ENCODE assay signal across 7 mouse cellular contexts in genomic region chr4:148908214-148908681, GRCm38 (mm10).
DNase-seq lines count a peak whose midpoint lies in the region; ATAC-seq and TF ChIP-seq lines count a peak whose summit lies in the region.

No protein-coding gene starts in this region.

- no peak overlapping the region for H3K4me3 ChIP-seq in lung, adult 2 months (replicated peaks; ENCODE audit: extremely low read depth, low read depth, low read length)
- H3K4me3 ChIP-seq in intestine, embryonic 16.5 days (ENCODE audit: low read length): no peak overlapping the region
- no peak overlapping the region for H3K4me3 ChIP-seq in neural tube, embryonic 15.5 days (replicated peaks)

- peak overlapping the region; percentile 58 for H3K27ac ChIP-seq in intestine, embryonic 16.5 days (ENCODE audit: low read length)
- peak overlapping the region; percentile 47; the same call in 1 of the 2 replicates for H3K27ac ChIP-seq in neural tube, embryonic 15.5 days (replicated peaks)

- WGBS in lung, adult 2 months: 52% methylated on average over 11 of the region's 11 CpGs
- 32% methylated on average over 11 of the region's 11 CpGs for WGBS in intestine, embryonic 16.5 days
- 18% methylated on average over 11 of the region's 11 CpGs for WGBS in neural tube, embryonic 15.5 days

- peak; percentile 53 for TF ChIP-seq CTCF in lung, adult 2 months (IDR thresholded peaks at IDR 0.05; ENCODE audit: insufficient read depth, low read length)

- H3K9me3 ChIP-seq in intestine, embryonic 16.5 days (ENCODE audit: control insufficient read depth, low read length): no peaks in the 10 kb centered on the region
- H3K9me3 ChIP-seq in neural tube, embryonic 15.5 days (replicated peaks): no peaks in the 10 kb centered on the region

- H3K4me1 ChIP-seq in lung, adult 2 months (ENCODE audit: control insufficient read depth, insufficient read depth, low read length): peaks cover 83% of the 10 kb centered on the region
- peaks cover 30% of the 10 kb centered on the region for H3K4me1 ChIP-seq in intestine, embryonic 16.5 days (ENCODE audit: control insufficient read depth, insufficient read depth, low read length)
- peaks cover 77% of the 10 kb centered on the region for H3K4me1 ChIP-seq in neural tube, embryonic 15.5 days

- no peak for DNase-seq in lung, adult 2 months
- no peak for DNase-seq in lung, postnatal 25 days (ENCODE audit: low spot score)
- peak; percentile 11 for DNase-seq in T-cell, adult 2 months (ENCODE audit: low spot score)
- DNase-seq in layer of hippocampus, adult 8-10 months (ENCODE audit: low spot score in 2 of 2): no peak
- no peak for DNase-seq in gastrocnemius, postnatal 4 days (ENCODE audit: low spot score in 2 of 2)

- ATAC-seq in intestine, embryonic 16.5 days: peak; percentile 30
- no peak for ATAC-seq in neural tube, embryonic 15.5 days (ENCODE audit: low FRiP score)

- no peak overlapping the region for H3K4me2 ChIP-seq in intestine, embryonic 16.5 days (ENCODE audit: low read depth, low read length)
- peak overlapping the region; percentile 9; the same call in 1 of the 2 replicates for H3K4me2 ChIP-seq in neural tube, embryonic 15.5 days

- H3K27me3 ChIP-seq in intestine, embryonic 16.5 days (replicated peaks; ENCODE audit: control insufficient read depth, insufficient read depth, low read length): no peaks in the 10 kb centered on the region
- peaks cover 38% of the 10 kb centered on the region for H3K27me3 ChIP-seq in neural tube, embryonic 15.5 days (replicated peaks)

- no peaks in the 10 kb centered on the region for H3K36me3 ChIP-seq in intestine, embryonic 16.5 days (ENCODE audit: control insufficient read depth, insufficient read depth, low read length)
- no peaks in the 10 kb centered on the region for H3K36me3 ChIP-seq in neural tube, embryonic 15.5 days

- no peak overlapping the region for H3K9ac ChIP-seq in intestine, embryonic 16.5 days (ENCODE audit: low read depth, low read length)
- no peak overlapping the region for H3K9ac ChIP-seq in neural tube, embryonic 15.5 days (replicated peaks)

- no peak for TF ChIP-seq POLR2A in lung, adult 2 months (IDR thresholded peaks at IDR 0.05; ENCODE audit: borderline replicate concordance, extremely low read depth, low read depth, low read length)
